Mouse (Mus musculus): ENCODE measurements at regions not wholly inside any gene's neighbourhood (a gene's known extent, or its start where the extent isn't known, plus 50 kb on each side); places are given as distances from the start of the nearest gene placed in this dataset.

DNA sequence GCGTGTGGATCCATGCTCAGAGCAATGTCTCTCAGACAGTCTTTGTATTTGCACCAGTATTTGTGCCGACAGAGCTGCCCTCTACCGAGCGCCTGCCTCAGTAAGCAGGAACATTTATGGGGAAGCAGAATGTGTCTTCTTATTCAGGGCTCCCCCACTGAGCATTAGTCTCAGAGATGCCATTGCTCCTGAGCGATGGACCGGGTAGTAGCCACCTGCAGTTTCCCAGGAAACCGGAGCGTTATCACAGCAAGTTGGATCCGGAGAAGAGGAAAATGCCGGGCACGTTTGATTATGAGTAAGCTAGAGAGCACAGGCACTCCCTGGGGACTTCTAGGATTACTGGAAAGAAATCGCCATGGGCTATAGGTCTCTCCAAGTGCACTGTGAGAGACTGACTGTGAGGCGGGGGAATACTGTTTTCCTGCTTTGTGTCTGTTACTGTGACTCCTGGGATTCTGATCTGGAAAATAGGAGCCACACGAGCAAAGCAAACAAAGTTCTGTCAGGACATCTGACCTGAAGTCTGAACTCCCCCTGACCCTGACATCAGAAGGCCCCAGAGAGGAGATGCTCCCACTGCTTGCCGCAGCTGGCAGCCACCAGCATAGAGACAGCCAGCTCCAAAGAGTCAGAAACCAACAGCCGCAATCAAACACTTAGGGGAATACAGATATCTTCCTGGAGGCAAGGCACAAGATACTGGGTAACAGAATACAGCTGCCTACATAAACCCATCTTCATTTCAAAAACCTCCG is 160.9 kb downstream of the Rbm26 start:
- TF ChIP-seq E2F4 (IDR thresholded peaks at IDR 0.05; ENCODE audit: insufficient read depth) = no peak
- TF ChIP-seq MYOG (IDR thresholded peaks at IDR 0.05; ENCODE audit: control insufficient read depth in 1 of 3, insufficient read depth in 1 of 3, insufficient read length in 2 of 3, low read depth in 2 of 3) = no peak
- TF ChIP-seq POLR2AphosphoS2 (IDR thresholded peaks at IDR 0.05; ENCODE audit: insufficient read length, low read depth) = no peak
- no peak for TF ChIP-seq USF1 (IDR thresholded peaks at IDR 0.05; ENCODE audit: low read depth)
- TF ChIP-seq CEBPB (IDR thresholded peaks at IDR 0.05; ENCODE audit: insufficient read depth, poor library complexity, severe bottlenecking) = no peak
- no peak for TF ChIP-seq TCF3 (IDR thresholded peaks at IDR 0.05; ENCODE audit: insufficient read length, low read depth)
- TF ChIP-seq MYOD1 (IDR thresholded peaks at IDR 0.05; ENCODE audit: control insufficient read depth in 1 of 3, insufficient read length in 2 of 3, low read depth in 2 of 3) = no peak
- TF ChIP-seq TCF12 (IDR thresholded peaks at IDR 0.05; ENCODE audit: insufficient read depth, poor library complexity, severe bottlenecking) = no peak
- no peak for TF ChIP-seq SRF (IDR thresholded peaks at IDR 0.05; ENCODE audit: control insufficient read depth, insufficient read length, low read depth)
- no peak for TF ChIP-seq POLR2A (IDR thresholded peaks at IDR 0.05; ENCODE audit: insufficient read length, low read depth)
- no peak for TF ChIP-seq MAX (IDR thresholded peaks at IDR 0.05; ENCODE audit: low read depth)
- H3K27me3 ChIP-seq (ENCODE audit: control insufficient read depth, insufficient read depth, insufficient read length) = peaks cover 13% of the 10 kb centered on the region
- no peak overlapping the region for H3K4me3 ChIP-seq

GRCm38 (mm10) chr14:105015278-105015677 is 161.8 kb downstream of the Rbm26 start:
- no peaks in the 10 kb centered on the region for H3K36me3 ChIP-seq (ENCODE audit: control insufficient read depth, insufficient read depth)
- no peaks in the 10 kb centered on the region for H3K79me2 ChIP-seq (ENCODE audit: control insufficient read depth, insufficient read depth)
- H3K27me3 ChIP-seq (ENCODE audit: control insufficient read depth, insufficient read depth, insufficient read length) = peaks cover 13% of the 10 kb centered on the region
- TF ChIP-seq TCF12 (IDR thresholded peaks at IDR 0.05; ENCODE audit: insufficient read depth, poor library complexity, severe bottlenecking) = no peak
- TF ChIP-seq MYOG (IDR thresholded peaks at IDR 0.05; ENCODE audit: control insufficient read depth in 1 of 3, insufficient read depth in 1 of 3, insufficient read length in 2 of 3, low read depth in 2 of 3) = no peak
- no peak for TF ChIP-seq POLR2AphosphoS2 (IDR thresholded peaks at IDR 0.05; ENCODE audit: insufficient read length, low read depth)
- TF ChIP-seq MYOD1 (IDR thresholded peaks at IDR 0.05; ENCODE audit: control insufficient read depth in 1 of 3, insufficient read length in 2 of 3, low read depth in 2 of 3) = no peak
- TF ChIP-seq USF1 (IDR thresholded peaks at IDR 0.05; ENCODE audit: low read depth) = no peak
- no peak for TF ChIP-seq SRF (IDR thresholded peaks at IDR 0.05; ENCODE audit: control insufficient read depth, insufficient read length, low read depth)
- TF ChIP-seq POLR2A (IDR thresholded peaks at IDR 0.05; ENCODE audit: insufficient read length, low read depth) = no peak
- no peak for TF ChIP-seq CEBPB (IDR thresholded peaks at IDR 0.05; ENCODE audit: insufficient read depth, poor library complexity, severe bottlenecking)
- TF ChIP-seq E2F4 (IDR thresholded peaks at IDR 0.05; ENCODE audit: insufficient read depth) = no peak
- no peak for TF ChIP-seq REST (IDR thresholded peaks at IDR 0.05; ENCODE audit: insufficient read depth, insufficient read length)
- TF ChIP-seq MAX (IDR thresholded peaks at IDR 0.05; ENCODE audit: low read depth) = no peak
- no peak for TF ChIP-seq TCF3 (IDR thresholded peaks at IDR 0.05; ENCODE audit: insufficient read length, low read depth)
- no peak overlapping the region for H3ac ChIP-seq (ENCODE audit: control insufficient read depth, insufficient read length)
- no peak overlapping the region for H3K4me3 ChIP-seq
- H3K4me2 ChIP-seq (ENCODE audit: low read depth) = no peak overlapping the region

More for the DNA sequence above, 160.9 kb downstream of the Rbm26 start:
- no peak overlapping the region for H3ac ChIP-seq (ENCODE audit: control insufficient read depth, insufficient read length)
- H3K36me3 ChIP-seq (ENCODE audit: control insufficient read depth, insufficient read depth) = no peaks in the 10 kb centered on the region
- no peaks in the 10 kb centered on the region for H3K79me2 ChIP-seq (ENCODE audit: control insufficient read depth, insufficient read depth)
- H3K4me2 ChIP-seq (ENCODE audit: low read depth) = no peak overlapping the region

- H3K27me3 ChIP-seq (ENCODE audit: control insufficient read depth, insufficient read depth, insufficient read length) = peaks cover 13% of the 10 kb centered on the region
- no peak overlapping the region for H3K4me3 ChIP-seq
- no peak overlapping the region for H3K4me2 ChIP-seq (ENCODE audit: low read depth)
- no peaks in the 10 kb centered on the region for H3K79me2 ChIP-seq (ENCODE audit: control insufficient read depth, insufficient read depth)
- no peak for TF ChIP-seq TCF12 (IDR thresholded peaks at IDR 0.05; ENCODE audit: insufficient read depth, poor library complexity, severe bottlenecking)
- no peak for TF ChIP-seq E2F4 (IDR thresholded peaks at IDR 0.05; ENCODE audit: insufficient read depth)
- TF ChIP-seq REST (IDR thresholded peaks at IDR 0.05; ENCODE audit: insufficient read depth, insufficient read length) = no peak
- no peak for TF ChIP-seq MAX (IDR thresholded peaks at IDR 0.05; ENCODE audit: low read depth)
- no peak for TF ChIP-seq MYOD1 (IDR thresholded peaks at IDR 0.05; ENCODE audit: control insufficient read depth in 1 of 3, insufficient read length in 2 of 3, low read depth in 2 of 3)
- no peak for TF ChIP-seq TCF3 (IDR thresholded peaks at IDR 0.05; ENCODE audit: insufficient read length, low read depth)
- TF ChIP-seq POLR2A (IDR thresholded peaks at IDR 0.05; ENCODE audit: insufficient read length, low read depth) = no peak
- no peaks in the 10 kb centered on the region for H3K36me3 ChIP-seq (ENCODE audit: control insufficient read depth, insufficient read depth)
- no peak overlapping the region for H3ac ChIP-seq (ENCODE audit: control insufficient read depth, insufficient read length)
Observed at GRCm38 (mm10) chr14:105010742-105011141, 166.4 kb downstream of the Rbm26 start.

GRCm38 (mm10) chr14:105008331-105008730 is 168.8 kb downstream of the Rbm26 start:
- H3K4me2 ChIP-seq (ENCODE audit: low read depth) = no peak overlapping the region
- TF ChIP-seq TCF3 (IDR thresholded peaks at IDR 0.05; ENCODE audit: insufficient read length, low read depth) (no peak), POLR2AphosphoS2 (IDR thresholded peaks at IDR 0.05; ENCODE audit: insufficient read length, low read depth) (no peak), MAX (IDR thresholded peaks at IDR 0.05; ENCODE audit: low read depth) (no peak), TCF12 (IDR thresholded peaks at IDR 0.05; ENCODE audit: insufficient read depth, poor library complexity, severe bottlenecking) (no peak), MYOG (IDR thresholded peaks at IDR 0.05; ENCODE audit: control insufficient read depth in 1 of 3, insufficient read depth in 1 of 3, insufficient read length in 2 of 3, low read depth in 2 of 3) (no peak), E2F4 (IDR thresholded peaks at IDR 0.05; ENCODE audit: insufficient read depth) (no peak), REST (IDR thresholded peaks at IDR 0.05; ENCODE audit: insufficient read depth, insufficient read length) (no peak), POLR2A (IDR thresholded peaks at IDR 0.05; ENCODE audit: insufficient read length, low read depth) (no peak), USF1 (IDR thresholded peaks at IDR 0.05; ENCODE audit: low read depth) (no peak), SRF (IDR thresholded peaks at IDR 0.05; ENCODE audit: control insufficient read depth, insufficient read length, low read depth) (no peak), MYOD1 (IDR thresholded peaks at IDR 0.05; ENCODE audit: control insufficient read depth in 1 of 3, insufficient read length in 2 of 3, low read depth in 2 of 3) (no peak), CEBPB (IDR thresholded peaks at IDR 0.05; ENCODE audit: insufficient read depth, poor library complexity, severe bottlenecking) (no peak)
- H3K36me3 ChIP-seq (ENCODE audit: control insufficient read depth, insufficient read depth) = no peaks in the 10 kb centered on the region

More at GRCm38 (mm10) chr14:105008331-105008730, 168.8 kb downstream of the Rbm26 start:
- H3K4me3 ChIP-seq = no peak overlapping the region
- H3K27me3 ChIP-seq (ENCODE audit: control insufficient read depth, insufficient read depth, insufficient read length) = peaks cover 1% of the 10 kb centered on the region
- H3ac ChIP-seq (ENCODE audit: control insufficient read depth, insufficient read length) = no peak overlapping the region
- no peaks in the 10 kb centered on the region for H3K79me2 ChIP-seq (ENCODE audit: control insufficient read depth, insufficient read depth)

Measured in myocyte (in vitro differentiated cells).